Comparison of ENCODE assay signal across 16 mouse cellular contexts in genomic region chr7:49206775-49207676, GRCm38 (mm10).
DNase-seq lines count a peak whose midpoint lies in the region; ATAC-seq and TF ChIP-seq lines count a peak whose summit lies in the region.
"Had no signal": no experiment of that assay in that cellular context is flagged by ENCODE, and none has a peak within 500 bp of the region (broad histone marks: within the 10 kb centered on the region; RNA-seq: fewer than 3 reads in every experiment).

No protein-coding gene starts in this region.

- TF ChIP-seq CTCF in layer of hippocampus, adult 2 months (conservative IDR thresholded peaks at IDR 0.05) = no peak

- peak; percentile 54 for ATAC-seq in frontal cortex, adult (ENCODE audit: low TSS enrichment)
- ATAC-seq: forebrain, embryonic 15.5 days; hindbrain, embryonic 16.5 days had no signal

- peak overlapping the region; percentile 25; the same call in 1 of the 2 replicates for H3K27ac ChIP-seq in layer of hippocampus, adult 2 months
- H3K27ac ChIP-seq: forebrain, embryonic 15.5 days; lung, embryonic 15.5 days had no signal

- no peak for DNase-seq in frontal cortex, adult 2 months (ENCODE audit: extremely low spot score in 1 of 2, low spot score in 1 of 2)
- no peak for DNase-seq in layer of hippocampus, adult 2 months (ENCODE audit: low spot score in 2 of 2)
- no peak for DNase-seq in layer of hippocampus, adult 18-20 months (ENCODE audit: low spot score in 2 of 2)
- DNase-seq in adipocyte (ENCODE audit: low spot score) = peak; percentile 68
- DNase-seq in heart, postnatal 4 days = peak; percentile 47
- no peak for DNase-seq in testis, postnatal 14 days (ENCODE audit: low spot score)
- DNase-seq: B cell, adult 2 months; cerebellum, adult 11-12 months; kidney, adult 8-10 months; midbrain, embryonic 14.5 days; right cerebral cortex, postnatal 25 days; thymus, postnatal 25 days had no signal

- no peak overlapping the region for H3K4me3 ChIP-seq in layer of hippocampus, adult 2 months
- H3K4me3 ChIP-seq: forebrain, embryonic 15.5 days; lung, embryonic 15.5 days had no signal

Comparison
In these comparisons a context has a peak if more than half of its experiments do, and no peak if none do; other contexts are left out.
1. DNase-seq: peak in adipocyte (single experiment) and heart, postnatal 4 days (single experiment); none in frontal cortex, adult 2 months (0 of 2), layer of hippocampus, adult 2 months (0 of 2), layer of hippocampus, adult 18-20 months (0 of 2) and testis, postnatal 14 days (single experiment).